Mouse (Mus musculus): Measurements from ENCODE around the gene Ak7.

Ak7 gene

GRCm38 (mm10) chr12:105705799-105706487 is at the start of gene Ak7:
Ak7 (plus strand) TSS chr12:105705976.
- DNase-seq (ENCODE audit: low spot score) = peak; percentile 92

GRCm38 (mm10) chr12:105676274-105676673 is 29.5 kb upstream of the Ak7 start:
- no peak for DNase-seq (ENCODE audit: low spot score)

GRCm38 (mm10) chr12:105678211-105678610 is 27.6 kb upstream of the Ak7 start:
- DNase-seq (ENCODE audit: low spot score) = no peak

GRCm38 (mm10) chr12:105678762-105679161 is 27.0 kb upstream of the Ak7 start:
- DNase-seq (ENCODE audit: low spot score) = no peak

- DNase-seq (ENCODE audit: low spot score) = peak; percentile 53
Observed at GRCm38 (mm10) chr12:105683933-105684901, 21.6 kb upstream of the Ak7 start, which contains the start of gene Gskip. Gskip (plus strand) TSS chr12:105684829.

GRCm38 (mm10) chr12:105685001-105685691 is 20.6 kb upstream of the Ak7 start, which contains the start of gene Atg2b:
Atg2b (minus strand) TSS chr12:105685211.
- DNase-seq (ENCODE audit: low spot score) = peak; percentile 97

GRCm38 (mm10) chr12:105686791-105687190 is 19.0 kb upstream of the Ak7 start:
- no peak for DNase-seq (ENCODE audit: low spot score)

- DNase-seq (ENCODE audit: low spot score) = no peak
Observed at GRCm38 (mm10) chr12:105687416-105687815, 18.4 kb upstream of the Ak7 start.

GRCm38 (mm10) chr12:105688546-105688945 is 17.2 kb upstream of the Ak7 start:
- no peak for DNase-seq (ENCODE audit: low spot score)

GRCm38 (mm10) chr12:105689435-105689834 is 16.3 kb upstream of the Ak7 start:
- DNase-seq (ENCODE audit: low spot score) = no peak

- no peak for DNase-seq (ENCODE audit: low spot score)
Observed at GRCm38 (mm10) chr12:105694021-105694420, 11.8 kb upstream of the Ak7 start.

GRCm38 (mm10) chr12:105695848-105696247 is 9.9 kb upstream of the Ak7 start:
- no peak for DNase-seq (ENCODE audit: low spot score)

GRCm38 (mm10) chr12:105697104-105697780 is 8.5 kb upstream of the Ak7 start:
- no peak for DNase-seq (ENCODE audit: low spot score)

- no peak for DNase-seq (ENCODE audit: low spot score)
Observed at GRCm38 (mm10) chr12:105700433-105700832, 5.3 kb upstream of the Ak7 start.

GRCm38 (mm10) chr12:105718616-105719015 is 12.8 kb downstream of the Ak7 start:
- no peak for DNase-seq (ENCODE audit: low spot score)

GRCm38 (mm10) chr12:105720196-105720595 is 14.4 kb downstream of the Ak7 start:
- DNase-seq (ENCODE audit: low spot score) = no peak

GRCm38 (mm10) chr12:105721452-105722132 is 15.8 kb downstream of the Ak7 start:
- DNase-seq (ENCODE audit: low spot score) = peak; percentile 41

- DNase-seq (ENCODE audit: low spot score) = peak; percentile 90
Observed at GRCm38 (mm10) chr12:105722657-105723056, 16.9 kb downstream of the Ak7 start.

- DNase-seq (ENCODE audit: low spot score) = no peak
Observed at GRCm38 (mm10) chr12:105724616-105725015, 18.8 kb downstream of the Ak7 start.

GRCm38 (mm10) chr12:105725736-105726135 is 20.0 kb downstream of the Ak7 start:
- DNase-seq (ENCODE audit: low spot score) = no peak

GRCm38 (mm10) chr12:105727268-105727667 is 21.5 kb downstream of the Ak7 start:
- no peak for DNase-seq (ENCODE audit: low spot score)
